Mouse (Mus musculus): ENCODE data around the gene Trim62.

Trim62 gene

DNA sequence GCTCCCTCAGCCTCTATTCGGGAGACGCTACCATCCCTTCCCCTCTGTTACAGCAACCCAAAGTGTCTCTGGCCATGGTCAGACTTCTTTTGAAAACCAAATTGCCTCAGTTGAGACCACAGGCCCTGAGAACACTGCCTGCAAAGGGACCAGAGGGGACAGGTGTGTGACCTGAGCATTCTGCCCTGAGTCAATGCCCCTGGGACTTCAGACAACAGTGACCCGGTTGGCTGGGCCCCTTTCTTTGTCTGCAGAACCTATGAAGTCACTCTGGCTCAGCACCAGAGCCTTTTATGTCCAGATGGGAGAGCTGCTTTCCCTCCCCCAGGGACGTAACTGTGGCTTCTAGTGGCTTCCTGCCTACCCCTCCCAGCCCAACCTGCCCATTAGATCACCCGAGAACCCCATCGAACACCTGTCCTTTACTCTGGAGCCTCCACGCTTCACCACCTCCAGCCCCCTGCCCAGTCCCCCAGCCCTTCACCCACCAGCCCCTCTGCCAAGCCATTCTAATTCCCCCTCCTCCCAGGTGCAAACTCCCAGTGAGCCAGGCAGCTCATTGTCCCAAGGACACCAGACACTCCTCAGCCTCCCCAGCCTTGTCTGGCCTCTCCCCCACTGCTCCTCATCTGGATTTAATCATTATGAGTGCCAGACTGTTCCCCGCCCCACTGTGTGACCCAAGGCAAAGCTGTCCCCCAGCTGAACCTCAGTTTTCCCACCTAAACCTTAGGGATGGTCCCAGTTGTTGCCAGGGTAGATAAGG, 20.8 kb downstream of the Trim62 start:
- in situ Hi-C loops (cut with MboI; ENCODE audit: low pct_unique_long_range_greater_than_20kb in 1 of 2, low sequenced_read_pairs in 2 of 2, unreplicated experiment in 1 of 2) = no loop called here

DNA sequence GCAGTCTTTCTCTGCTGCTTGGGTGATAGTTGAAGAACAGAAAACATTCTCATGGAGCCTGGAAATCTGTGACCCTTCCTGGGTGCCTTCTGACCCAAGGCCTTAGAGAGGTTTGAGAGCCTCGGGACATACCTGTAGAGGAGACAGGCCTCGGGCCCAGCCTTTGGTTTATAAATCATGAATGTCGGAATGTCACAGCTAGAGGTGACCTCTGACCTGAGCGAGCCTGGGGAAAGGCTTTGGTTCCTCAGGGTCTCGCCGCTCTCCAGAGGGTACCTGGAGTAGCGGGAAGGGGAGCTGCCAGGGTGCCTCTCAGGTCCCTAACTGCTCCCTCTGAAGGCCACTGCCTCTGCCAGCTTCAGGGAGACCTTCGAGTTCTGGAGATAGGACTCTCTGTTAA, 21.9 kb downstream of the Trim62 start:
- in situ Hi-C loops (cut with MboI; ENCODE audit: low pct_unique_long_range_greater_than_20kb in 1 of 2, low sequenced_read_pairs in 2 of 2, unreplicated experiment in 1 of 2) = no loop called here

DNA sequence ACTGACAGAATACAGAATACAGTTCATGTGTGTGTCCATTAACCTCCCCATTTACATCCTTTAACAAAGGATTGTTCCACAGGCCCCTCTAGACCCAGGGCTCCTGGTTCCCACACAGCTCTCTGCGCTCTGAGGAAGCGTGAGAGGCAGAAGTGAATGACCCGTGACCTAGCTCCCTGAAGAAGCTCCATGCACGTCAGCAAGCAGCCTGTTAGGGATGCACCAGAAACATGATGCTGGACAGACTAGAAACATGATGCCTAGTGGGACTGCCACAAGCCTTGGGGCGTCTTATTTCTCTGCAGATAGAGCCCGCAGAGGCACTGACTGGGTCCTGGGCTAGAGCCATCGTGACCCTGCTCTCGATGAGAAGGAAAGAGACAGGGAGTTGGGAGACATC, 23.4 kb downstream of the Trim62 start:
- in situ Hi-C loops (cut with MboI; ENCODE audit: low pct_unique_long_range_greater_than_20kb in 1 of 2, low sequenced_read_pairs in 2 of 2, unreplicated experiment in 1 of 2) = no loop called here

DNA sequence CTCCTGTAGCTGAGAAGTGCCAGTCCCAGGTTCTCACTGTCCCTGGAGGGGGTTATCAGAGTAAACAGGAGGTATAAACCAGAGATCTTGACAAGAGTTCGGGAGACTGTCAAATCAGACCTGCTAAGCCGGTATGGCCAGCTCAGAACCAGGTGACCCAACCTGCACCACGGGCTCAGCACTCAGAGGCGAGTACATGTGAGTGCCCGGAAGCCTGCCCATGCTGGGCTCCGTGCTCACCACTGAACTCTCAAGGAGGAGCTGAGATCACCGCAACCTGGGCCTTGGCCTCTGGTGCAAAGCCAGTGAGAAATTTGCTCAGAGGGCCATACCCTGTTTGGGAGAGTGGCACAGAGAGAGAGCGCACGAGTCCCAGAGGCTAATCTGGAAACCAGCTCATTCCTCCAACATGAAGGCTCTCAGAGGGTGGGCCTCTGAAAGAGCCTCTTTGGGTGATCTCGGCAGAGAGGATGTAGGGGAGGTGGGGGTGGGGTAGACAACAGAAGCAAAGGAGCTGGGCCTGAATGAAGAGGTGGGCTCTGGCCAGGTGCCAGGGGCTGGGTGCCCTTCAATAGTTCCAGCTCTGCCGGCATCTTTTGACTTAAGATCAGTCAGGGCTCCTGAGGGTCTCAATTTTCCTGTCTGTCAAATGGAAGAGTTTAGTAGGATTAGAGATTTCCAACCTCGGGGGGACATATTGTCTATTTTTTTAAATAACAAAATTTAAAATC, 24.0 kb downstream of the Trim62 start:
- in situ Hi-C loops (cut with MboI; ENCODE audit: low pct_unique_long_range_greater_than_20kb in 1 of 2, low sequenced_read_pairs in 2 of 2, unreplicated experiment in 1 of 2) = no loop called here

DNA sequence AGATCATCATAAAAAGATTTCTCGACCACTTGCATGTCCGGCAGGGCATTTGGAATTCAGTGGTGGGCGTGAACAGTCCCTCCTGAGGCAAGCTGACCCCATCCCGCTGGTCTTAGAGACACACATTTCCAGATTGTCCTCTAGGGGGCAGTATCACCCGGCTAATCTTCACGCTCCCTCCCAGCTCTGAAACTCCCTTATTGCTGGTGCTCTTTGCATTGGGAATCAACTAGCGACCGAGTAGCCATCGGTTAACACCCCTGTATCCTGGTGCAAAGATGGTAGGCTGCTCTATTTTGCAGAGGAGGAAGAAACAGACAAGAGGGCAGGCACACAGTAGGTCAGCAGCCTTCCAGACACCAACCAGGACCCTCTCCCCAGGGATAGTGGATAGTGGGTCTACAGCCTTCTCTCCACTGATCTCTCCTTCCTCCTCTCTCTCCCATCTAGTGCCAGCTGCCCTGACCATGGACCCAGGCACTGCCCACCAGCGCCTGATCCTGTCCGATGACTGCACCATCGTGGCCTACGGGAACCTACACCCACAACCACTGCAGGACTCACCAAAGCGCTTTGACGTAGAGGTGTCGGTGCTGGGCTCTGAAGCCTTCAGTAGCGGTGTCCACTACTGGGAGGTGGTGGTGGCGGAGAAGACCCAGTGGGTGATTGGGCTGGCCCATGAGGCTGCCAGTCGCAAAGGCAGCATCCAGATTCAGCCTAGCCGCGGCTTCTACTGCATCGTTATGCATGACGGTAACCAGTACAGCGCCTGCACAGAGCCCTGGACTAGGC, 25.4 kb downstream of the Trim62 start:
- in situ Hi-C loops (cut with MboI; ENCODE audit: low pct_unique_long_range_greater_than_20kb in 1 of 2, low sequenced_read_pairs in 2 of 2, unreplicated experiment in 1 of 2) = no loop called here

DNA sequence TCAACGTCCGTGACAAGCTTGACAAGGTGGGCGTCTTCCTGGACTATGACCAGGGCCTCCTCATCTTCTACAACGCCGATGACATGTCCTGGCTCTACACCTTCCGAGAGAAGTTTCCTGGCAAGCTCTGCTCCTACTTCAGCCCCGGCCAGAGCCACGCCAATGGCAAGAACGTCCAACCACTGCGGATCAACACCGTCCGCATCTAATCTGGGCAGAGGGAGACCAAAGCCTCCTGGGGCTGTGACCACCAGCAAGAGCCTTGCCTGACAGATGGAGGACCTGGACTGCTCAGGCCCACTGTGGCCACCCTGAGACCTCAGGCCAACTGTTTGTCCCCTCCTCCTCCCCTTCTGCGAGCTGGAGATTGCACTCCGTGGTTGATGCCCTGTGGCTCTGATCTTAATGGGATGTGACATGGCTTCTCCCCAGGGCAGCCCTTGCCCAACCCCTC, 26.0 kb downstream of the Trim62 start:
- in situ Hi-C loops (cut with MboI; ENCODE audit: low pct_unique_long_range_greater_than_20kb in 1 of 2, low sequenced_read_pairs in 2 of 2, unreplicated experiment in 1 of 2) = no loop called here

DNA sequence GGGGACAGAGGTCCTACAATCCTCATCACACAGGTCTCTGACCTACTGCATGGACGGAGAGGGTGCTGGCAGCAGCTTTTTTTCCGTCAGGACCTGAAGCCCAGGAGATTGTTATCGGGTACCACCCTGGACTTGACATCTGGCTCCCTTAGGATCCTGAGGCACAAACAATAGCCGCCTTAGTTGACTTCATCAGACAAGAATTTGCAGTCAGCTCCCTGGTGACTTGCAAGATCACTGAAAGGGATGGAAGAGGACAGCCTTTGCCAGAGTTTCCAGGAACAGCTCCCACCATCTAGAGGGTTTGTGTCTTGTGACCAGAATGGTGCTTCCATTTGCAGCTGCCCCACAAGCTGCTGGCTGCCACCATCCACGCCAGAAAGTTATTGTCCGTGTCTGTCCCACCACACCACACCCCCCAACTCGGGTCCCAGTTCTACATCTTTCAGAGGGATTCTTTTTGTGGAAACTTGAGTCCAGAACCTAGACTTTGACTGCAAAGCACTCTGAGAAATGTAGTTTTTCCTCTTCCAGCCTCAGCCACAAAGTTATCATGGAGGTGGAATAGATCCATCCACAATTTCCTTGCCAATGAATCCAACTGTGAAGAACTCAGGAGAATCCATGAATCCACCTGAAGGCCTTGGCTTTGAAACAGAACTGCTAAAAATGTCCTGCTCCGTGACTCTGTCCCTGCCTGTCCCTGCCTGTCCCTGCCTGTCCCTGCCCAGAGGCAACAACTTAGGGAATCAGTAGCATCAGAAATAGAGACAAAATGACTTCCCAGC, 27.1 kb downstream of the Trim62 start:
- in situ Hi-C loops (cut with MboI; ENCODE audit: low pct_unique_long_range_greater_than_20kb in 1 of 2, low sequenced_read_pairs in 2 of 2, unreplicated experiment in 1 of 2) = no loop called here

DNA sequence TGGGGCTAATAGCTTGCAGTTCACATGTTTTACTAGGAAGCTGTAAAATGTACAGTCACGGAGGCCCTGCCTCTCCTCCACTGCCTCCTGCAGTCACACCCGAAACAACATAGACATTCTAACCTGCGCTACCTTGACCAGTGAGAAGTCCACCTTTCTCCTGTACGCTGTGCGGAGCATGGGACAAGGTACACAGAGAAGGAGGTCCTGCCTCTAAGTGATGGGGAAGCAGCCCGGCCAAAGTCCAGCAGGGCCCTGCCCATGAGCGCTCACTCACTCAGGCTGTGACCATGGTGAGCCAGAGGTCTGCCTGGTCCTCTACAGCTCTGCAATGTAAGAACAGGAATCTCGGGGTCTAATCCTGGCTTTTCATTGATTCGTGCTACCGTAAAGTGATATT, 28.7 kb downstream of the Trim62 start:
- in situ Hi-C loops (cut with MboI; ENCODE audit: low pct_unique_long_range_greater_than_20kb in 1 of 2, low sequenced_read_pairs in 2 of 2, unreplicated experiment in 1 of 2) = no loop called here

DNA sequence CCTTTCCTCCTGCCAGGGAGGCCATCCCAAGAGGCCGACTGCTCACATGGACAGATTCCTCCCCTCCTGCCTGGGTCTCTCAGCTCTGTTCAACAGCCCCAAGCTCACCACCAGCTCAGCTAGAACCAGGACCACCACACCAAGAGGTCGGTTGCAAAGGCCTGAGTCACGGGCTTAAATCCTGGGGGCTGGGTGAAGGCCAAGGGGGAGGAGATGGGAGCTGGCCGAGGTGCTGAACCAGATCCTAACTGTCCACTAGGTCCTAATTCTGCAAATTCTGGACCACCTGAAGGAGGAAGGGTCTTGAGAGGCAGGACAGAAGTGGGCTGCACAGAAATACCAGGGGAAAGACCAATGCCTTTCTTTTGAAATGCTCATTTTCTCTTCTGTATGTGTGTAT, 30.4 kb downstream of the Trim62 start:
- in situ Hi-C loops (cut with MboI; ENCODE audit: low pct_unique_long_range_greater_than_20kb in 1 of 2, low sequenced_read_pairs in 2 of 2, unreplicated experiment in 1 of 2) = no loop called here

DNA sequence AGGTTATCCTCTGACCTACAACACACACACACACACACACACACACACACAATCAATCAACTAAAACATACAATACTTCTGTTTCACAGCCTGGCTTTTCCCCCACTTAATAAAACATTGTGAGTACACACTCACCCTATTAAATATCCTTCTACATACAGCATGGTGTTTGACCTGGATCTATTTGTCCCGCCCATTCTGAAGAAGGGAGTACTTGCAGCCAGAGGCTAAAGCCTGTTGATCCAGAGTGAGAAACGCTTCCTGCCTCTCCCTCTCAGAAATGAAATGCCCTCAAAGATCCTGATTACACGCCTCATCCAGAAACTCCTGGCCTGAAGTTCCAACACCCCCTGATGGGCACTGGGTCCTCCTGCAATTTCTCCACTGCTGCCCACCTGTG, 33.7 kb downstream of the Trim62 start:
- in situ Hi-C loops (cut with MboI; ENCODE audit: low pct_unique_long_range_greater_than_20kb in 1 of 2, low sequenced_read_pairs in 2 of 2, unreplicated experiment in 1 of 2) = no loop called here

DNA sequence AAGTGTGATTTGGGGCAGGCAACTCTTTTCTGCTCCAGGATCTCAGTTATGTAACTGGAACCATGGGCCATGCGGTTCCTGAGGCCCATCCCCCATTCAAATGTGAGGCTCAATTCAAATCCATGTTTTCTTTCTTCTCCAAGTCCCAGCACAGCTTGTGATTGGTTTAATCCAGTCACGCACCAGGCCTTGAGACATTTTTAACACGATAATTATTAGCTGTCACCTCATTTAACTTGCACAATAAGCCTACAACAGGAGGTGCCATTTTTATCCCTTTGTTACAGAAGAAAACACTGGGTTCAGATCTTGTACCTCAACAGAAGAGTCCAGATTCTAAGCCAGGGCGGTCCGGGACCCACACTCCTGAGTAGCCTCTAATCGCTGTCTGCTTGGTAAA, 34.4 kb downstream of the Trim62 start:
- in situ Hi-C loops (cut with MboI; ENCODE audit: low pct_unique_long_range_greater_than_20kb in 1 of 2, low sequenced_read_pairs in 2 of 2, unreplicated experiment in 1 of 2) = no loop called here

DNA sequence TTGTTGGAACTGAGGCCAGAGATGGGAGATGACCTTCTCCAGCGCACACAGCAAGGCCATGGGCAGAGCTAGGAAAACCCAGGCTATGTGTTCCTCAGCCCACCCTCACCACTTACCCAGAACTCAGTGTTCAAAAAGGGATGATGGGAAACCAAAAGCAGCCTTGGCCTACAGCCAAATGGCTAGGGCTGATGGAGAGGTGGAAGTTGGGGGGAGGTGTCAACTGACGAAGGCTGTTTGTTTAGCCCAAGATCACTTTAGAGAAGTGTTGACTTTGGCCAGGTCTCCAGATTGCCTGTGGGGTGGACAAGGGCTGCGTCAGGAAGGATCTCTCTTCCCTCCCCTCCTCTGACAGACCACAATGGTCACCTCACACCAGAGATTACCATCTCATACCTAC, 34.8 kb downstream of the Trim62 start:
- in situ Hi-C loops (cut with MboI; ENCODE audit: low pct_unique_long_range_greater_than_20kb in 1 of 2, low sequenced_read_pairs in 2 of 2, unreplicated experiment in 1 of 2) = no loop called here

DNA sequence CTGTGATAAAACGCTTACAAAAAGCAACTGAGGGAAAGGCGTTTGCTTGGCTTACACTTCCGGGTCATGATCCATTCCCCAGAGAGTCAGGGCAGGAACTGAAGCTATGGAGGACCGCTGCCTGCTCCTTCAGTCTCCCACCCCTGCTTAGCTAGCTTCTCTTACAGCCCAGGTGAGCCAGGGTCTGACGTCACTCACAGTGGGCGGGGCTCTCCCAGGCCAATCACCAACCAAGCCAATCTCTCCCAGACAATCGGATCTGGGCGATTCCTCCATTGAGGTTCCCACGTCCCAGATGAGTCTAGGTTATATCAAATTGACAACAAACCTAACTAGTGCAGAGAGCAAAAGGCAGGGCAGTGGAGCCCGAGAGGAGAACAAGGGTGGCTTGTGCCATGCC, 35.7 kb downstream of the Trim62 start:
- in situ Hi-C loops (cut with MboI; ENCODE audit: low pct_unique_long_range_greater_than_20kb in 1 of 2, low sequenced_read_pairs in 2 of 2, unreplicated experiment in 1 of 2) = no loop called here

DNA sequence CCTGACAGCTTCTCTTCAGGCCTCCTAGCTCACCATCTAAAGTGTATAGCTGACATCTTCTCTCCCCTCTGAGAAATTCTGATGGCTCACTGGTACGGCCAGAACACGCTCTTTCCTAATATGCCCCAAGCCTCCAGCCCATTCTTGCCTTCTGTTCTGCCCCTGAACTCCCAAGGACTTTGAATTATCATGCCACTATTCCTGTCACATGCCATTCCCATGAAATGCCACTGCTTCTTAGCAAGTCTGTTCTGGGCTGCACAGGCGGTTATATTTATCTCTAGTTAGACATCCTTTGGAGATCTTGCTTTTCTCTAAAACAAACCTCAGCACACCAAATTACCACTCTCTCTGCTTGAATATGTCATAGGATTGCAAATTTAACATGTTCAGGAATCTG, 40.2 kb downstream of the Trim62 start:
- in situ Hi-C loops (cut with MboI; ENCODE audit: low pct_unique_long_range_greater_than_20kb in 1 of 2, low sequenced_read_pairs in 2 of 2, unreplicated experiment in 1 of 2) = no loop called here

DNA sequence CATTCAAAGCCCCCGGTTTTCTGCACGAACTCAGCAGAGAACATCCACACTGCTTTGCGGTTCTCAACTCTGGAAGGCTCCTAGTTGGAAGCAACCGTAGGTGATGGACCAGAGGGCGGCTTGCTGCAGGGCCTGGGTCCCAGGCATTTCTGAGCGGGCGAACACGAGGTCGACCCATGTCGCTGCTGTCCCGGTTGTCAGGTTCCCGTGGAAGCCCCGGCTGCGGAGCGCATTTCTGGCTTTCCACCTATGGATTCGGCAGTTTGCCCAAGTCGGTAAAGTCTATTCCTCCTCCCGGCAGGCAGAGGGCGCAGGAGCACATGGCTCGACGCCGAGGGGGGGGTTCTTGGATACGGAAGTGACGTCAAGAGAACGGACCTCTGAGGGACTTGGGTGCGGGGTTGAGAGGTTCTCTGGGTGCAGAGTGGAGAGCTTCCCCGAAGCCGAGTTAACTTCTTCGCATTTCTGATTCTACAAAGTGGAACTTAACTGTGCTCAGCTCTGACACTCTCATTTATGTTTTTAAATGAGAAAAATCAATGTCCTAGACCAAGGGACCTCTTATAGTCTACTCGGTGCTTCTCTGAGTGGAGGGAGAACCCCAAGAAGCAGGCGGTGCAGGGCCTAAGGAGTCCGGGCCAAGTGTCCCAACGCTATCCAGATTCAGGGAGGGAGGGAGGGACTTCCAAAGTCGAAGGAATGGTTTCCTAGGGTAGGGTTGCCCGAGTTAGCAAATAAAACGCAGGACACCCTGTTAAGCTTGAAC, 41.6 kb downstream of the Trim62 start:
- in situ Hi-C loops (cut with MboI; ENCODE audit: low pct_unique_long_range_greater_than_20kb in 1 of 2, low sequenced_read_pairs in 2 of 2, unreplicated experiment in 1 of 2) = no loop called here

DNA sequence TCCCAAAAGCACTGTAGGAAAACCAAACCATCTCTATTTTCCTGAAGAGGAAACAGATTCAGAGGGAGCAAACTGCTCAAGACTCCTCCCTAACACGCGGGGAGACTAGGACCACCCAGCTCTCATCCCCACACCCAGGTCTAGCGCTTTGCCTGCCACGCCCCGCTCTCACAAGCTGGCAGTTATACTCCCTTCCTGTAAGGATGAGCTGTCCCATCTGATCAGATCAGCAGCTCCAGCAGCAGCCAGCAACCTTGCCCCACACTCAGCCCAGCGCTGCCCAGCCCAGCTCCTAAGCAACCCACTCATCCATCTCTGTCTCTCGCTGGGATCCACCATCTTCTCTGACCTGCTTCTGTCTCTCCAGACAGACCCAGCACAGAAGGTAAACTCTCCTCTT, 49.4 kb downstream of the Trim62 start:
- in situ Hi-C loops (cut with MboI; ENCODE audit: low pct_unique_long_range_greater_than_20kb in 1 of 2, low sequenced_read_pairs in 2 of 2, unreplicated experiment in 1 of 2) = no loop called here

DNA sequence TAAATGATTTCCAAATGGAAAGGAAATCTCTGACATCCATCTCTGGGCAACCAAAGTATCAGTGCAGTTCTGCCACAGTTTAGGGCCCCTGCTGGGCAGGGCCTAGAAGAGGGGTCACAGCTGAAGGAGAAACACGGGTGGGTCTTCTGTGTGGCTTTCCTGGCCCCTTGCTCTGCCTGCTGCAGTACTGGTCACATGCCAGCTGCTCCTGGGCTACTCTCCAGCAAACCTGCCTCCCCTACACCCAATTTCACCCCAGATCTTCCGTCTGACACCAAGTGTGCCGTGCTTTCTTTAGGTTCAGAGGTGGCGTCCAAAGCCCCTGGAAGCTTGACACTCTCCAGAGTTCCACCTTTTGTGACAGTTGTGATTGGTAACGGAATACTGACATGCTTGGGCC, 52.2 kb downstream of the Trim62 start:
- in situ Hi-C loops (cut with MboI; ENCODE audit: low pct_unique_long_range_greater_than_20kb in 1 of 2, low sequenced_read_pairs in 2 of 2, unreplicated experiment in 1 of 2) = no loop called here

DNA sequence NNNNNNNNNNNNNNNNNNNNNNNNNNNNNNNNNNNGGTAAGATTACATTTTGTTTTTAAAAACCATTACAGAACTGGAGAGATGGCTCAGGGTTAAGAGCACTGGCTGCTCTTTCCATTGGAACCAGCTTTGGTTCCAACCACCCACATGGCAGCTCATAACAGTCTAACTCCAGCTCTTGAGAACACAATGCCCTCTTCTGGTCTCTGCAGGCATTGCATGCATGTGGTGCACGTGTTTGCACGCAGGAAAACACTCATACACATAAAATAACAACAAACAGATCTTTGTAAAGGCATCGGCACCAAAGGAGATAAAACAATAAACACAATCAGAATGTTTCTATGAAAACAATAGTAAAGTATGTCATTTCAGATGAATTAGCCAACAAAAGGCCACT, 59.0 kb downstream of the Trim62 start:
- in situ Hi-C loops (cut with MboI; ENCODE audit: low pct_unique_long_range_greater_than_20kb in 1 of 2, low sequenced_read_pairs in 2 of 2, unreplicated experiment in 1 of 2) = no loop called here

Data from mouse embryonic stem cell (cell line).